Mouse (Mus musculus): Measurements from ENCODE around the gene Usp1.
"Not testable (repeated sequence)": the region's sequence is repeated elsewhere in the genome, so short reads cannot be mapped to it uniquely, and the experiment has no call there.

Gene Usp1

DNA sequence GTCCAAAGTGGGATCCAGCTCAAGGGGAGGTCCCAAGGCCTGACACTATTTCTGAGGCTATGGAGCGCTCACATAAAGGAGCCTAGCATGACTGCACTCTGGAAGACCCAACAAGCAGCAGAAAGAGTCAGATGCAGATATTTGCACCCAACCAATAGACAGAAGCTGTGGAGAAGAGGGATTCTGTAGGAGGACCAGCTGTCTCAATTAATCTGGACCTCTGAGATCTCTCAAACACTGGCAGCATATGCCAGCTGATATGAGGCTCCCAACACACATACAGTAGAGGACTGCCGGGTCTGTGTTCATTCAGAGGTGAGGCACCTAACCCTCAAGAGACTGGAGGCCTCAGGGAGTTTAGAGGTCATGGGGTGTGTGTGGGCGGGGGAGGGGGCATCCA, 56.4 kb downstream of the Usp1 start:
- not testable (repeated sequence) for DNase-seq (ENCODE audit: low read depth)

DNA sequence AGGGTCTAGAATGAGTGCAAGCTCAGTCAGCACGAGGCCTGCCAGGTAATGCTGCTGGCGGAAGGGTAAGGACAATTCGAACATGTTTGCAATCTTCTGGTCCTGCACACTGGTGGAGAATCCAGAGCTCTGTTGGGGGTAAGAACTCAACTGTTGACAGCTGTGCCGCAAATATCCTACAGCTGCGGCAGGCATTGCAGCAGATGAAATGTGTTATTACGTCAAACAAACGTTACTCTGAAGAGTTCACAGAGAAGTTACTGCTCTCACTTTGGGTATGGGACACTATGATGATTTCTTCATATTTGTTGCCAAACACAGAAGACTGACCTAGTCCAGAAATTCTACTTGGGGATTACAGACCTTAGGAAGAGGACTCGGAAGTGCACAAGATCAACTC, 61.1 kb downstream of the Usp1 start:
- no peak for DNase-seq (ENCODE audit: low read depth)

Measured in naive thymus-derived CD4-positive, alpha-beta T cell, adult 2 months (primary cell).